Mouse (Mus musculus) midbrain, embryonic 14.5 days (tissue): ENCODE measurements at regions not wholly inside any gene's neighbourhood (a gene's known extent, or its start where the extent isn't known, plus 50 kb on each side); places are given as distances from the start of the nearest gene placed in this dataset.

Experiments used
- ATAC-seq: fragments of 200-750 bp; cut with Nextera tagmentation; 2 replicates; pipeline ENCODE4 v1.8.0; 2017; ENCODE audit warnings: moderate number of reproducible peaks, moderate library complexity; ENCODE audit not compliant: low FRiP score, low TSS enrichment
- DNase-seq: peaks from one replicate; pipeline ENCODE4 v3.0.0-alpha.2; 2015
- H3K27ac ChIP-seq: fragments of 300-500 bp; sonication (generic); replicated peaks from 2 replicates; pipeline ENCODE4 v1.5.1; 2014; ENCODE audit warnings: mild to moderate bottlenecking, low read depth, low read length, moderate library complexity
- H3K27me3 ChIP-seq: fragments of 300-500 bp; sonication (generic); 2 replicates; pipeline ENCODE4 v1.6.1; 2014; ENCODE audit warnings: low read length, control low read depth, mixed read lengths; ENCODE audit not compliant: control insufficient read depth, insufficient read depth
- H3K36me3 ChIP-seq: fragments of 300-500 bp; sonication (generic); 2 replicates; pipeline ENCODE4 v1.6.1; 2014; ENCODE audit warnings: low read length, control low read depth; ENCODE audit not compliant: control insufficient read depth, insufficient read depth
- H3K4me1 ChIP-seq: fragments of 300-500 bp; sonication (generic); 2 replicates; pipeline ENCODE4 v1.6.1; 2014; ENCODE audit warnings: mild to moderate bottlenecking, antibody characterized with exemption, low read length, control low read depth; ENCODE audit not compliant: control insufficient read depth, insufficient read depth
- H3K4me2 ChIP-seq: fragments of 300-500 bp; sonication (generic); 2 replicates; pipeline ENCODE4 v1.6.1; 2014; ENCODE audit warnings: mild to moderate bottlenecking, low read length, moderate library complexity
- H3K4me3 ChIP-seq: fragments of 300-500 bp; sonication (generic); replicated peaks from 2 replicates; pipeline ENCODE4 v1.5.1; 2014; ENCODE audit warnings: low read depth, low read length
- H3K9ac ChIP-seq: fragments of 300-500 bp; sonication (generic); replicated peaks from 2 replicates; pipeline ENCODE4 v1.6.1; 2014; ENCODE audit warnings: mild to moderate bottlenecking, low read length, moderate library complexity
- H3K9me3 ChIP-seq: fragments of 300-500 bp; sonication (generic); 2 replicates; pipeline ENCODE4 v1.6.1; 2016; ENCODE audit warnings: low read length, control low read depth, mixed read lengths; ENCODE audit not compliant: control insufficient read depth
- WGBS: fragments of 180-500 bp; shearing (Covaris S2); extraction: QIAGEN DNeasy Blood & Tissue Kit; methylation state at CpG from one replicate; pipeline ENCODE4 v1.1.7; 2014; 5-methylcytosine and 5-hydroxymethylcytosine counted together

- Histone ChIP-seq H3K36me3 (no peaks in the 10 kb centered on the region), H3K9me3 (no peaks in the 10 kb centered on the region; the same call in 1 of the 2 replicates), H3K4me2 (no peak overlapping the region), H3K27me3 (no peaks in the 10 kb centered on the region), H3K4me1 (no peaks in the 10 kb centered on the region), H3K4me3 (no peak overlapping the region), H3K27ac (no peak overlapping the region), H3K9ac (no peak overlapping the region)
- 74% methylated on average over 6 of the region's 6 CpGs for WGBS
- DNase-seq (no peak), ATAC-seq (no peak)
Measured at GRCm38 (mm10) chr3:130827021-130827420, 96.8 kb upstream of the Rpl34 start.

GRCm38 (mm10) chr3:130819837-130820098, 89.6 kb upstream of the Rpl34 start:
- Histone ChIP-seq H3K4me2 (no peak overlapping the region), H3K9me3 (no peaks in the 10 kb centered on the region; the same call in 1 of the 2 replicates), H3K27me3 (no peaks in the 10 kb centered on the region), H3K27ac (no peak overlapping the region), H3K4me3 (no peak overlapping the region), H3K9ac (no peak overlapping the region), H3K36me3 (no peaks in the 10 kb centered on the region), H3K4me1 (no peaks in the 10 kb centered on the region; the same call in 1 of the 2 replicates)
- WGBS, result 76% methylated on average over 9 of the region's 9 CpGs
- DNase-seq (no peak), ATAC-seq (no peak)

- WGBS, result 46% methylated on average over 17 of the region's 17 CpGs
- peak; percentile 34 for ATAC-seq
- Histone ChIP-seq H3K9ac (peak overlapping the region; percentile 4; the same call in 1 of the 2 replicates), H3K27me3 (no peaks in the 10 kb centered on the region), H3K4me2 (peak overlapping the region; percentile 54), H3K9me3 (no peaks in the 10 kb centered on the region; the same call in 1 of the 2 replicates), H3K4me3 (peak overlapping the region; percentile 15), H3K36me3 (no peaks in the 10 kb centered on the region), H3K27ac (peak overlapping the region; percentile 56; the same call in 1 of the 2 replicates), H3K4me1 (no peaks in the 10 kb centered on the region; the same call in 1 of the 2 replicates)
- no peak for DNase-seq
Measured at GRCm38 (mm10) chr3:130819031-130819836, 89.0 kb upstream of the Rpl34 start.

GRCm38 (mm10) chr3:130818467-130819030, 88.4 kb upstream of the Rpl34 start:
- no peaks in the 10 kb centered on the region for H3K9me3 ChIP-seq
- peak overlapping the region; percentile 54 for H3K4me2 ChIP-seq
- DNase-seq, result peak; percentile 98
- peak overlapping the region; percentile 4; the same call in 1 of the 2 replicates for H3K9ac ChIP-seq
- no peaks in the 10 kb centered on the region for H3K27me3 ChIP-seq
- H3K27ac ChIP-seq, result peak overlapping the region; percentile 56
- peak overlapping the region; percentile 15 for H3K4me3 ChIP-seq
- no peaks in the 10 kb centered on the region; the same call in 1 of the 2 replicates for H3K4me1 ChIP-seq
- WGBS, result under 1% methylated on average over 18 of the region's 18 CpGs
- no peaks in the 10 kb centered on the region for H3K36me3 ChIP-seq
- ATAC-seq, result peak; percentile 86

- WGBS, result 70% methylated on average over 19 of the region's 19 CpGs
- H3K27ac ChIP-seq, result no peak overlapping the region
- H3K27me3 ChIP-seq, result no peaks in the 10 kb centered on the region
- H3K9me3 ChIP-seq, result no peaks in the 10 kb centered on the region
- no peak for DNase-seq
- no peak overlapping the region for H3K4me3 ChIP-seq
- no peak overlapping the region for H3K9ac ChIP-seq
- no peak for ATAC-seq
- H3K4me2 ChIP-seq, result no peak overlapping the region
- H3K4me1 ChIP-seq, result no peaks in the 10 kb centered on the region
- no peaks in the 10 kb centered on the region for H3K36me3 ChIP-seq
Measured at GRCm38 (mm10) chr3:130809696-130810665, 79.8 kb upstream of the Rpl34 start.

GRCm38 (mm10) chr3:130805345-130805744, 75.1 kb upstream of the Rpl34 start:
- H3K27ac ChIP-seq, result no peak overlapping the region
- no peak overlapping the region for H3K4me3 ChIP-seq
- ATAC-seq (no peak), DNase-seq (no peak)
- 90% methylated on average over 3 of the region's 3 CpGs for WGBS
- H3K27me3 ChIP-seq, result no peaks in the 10 kb centered on the region
- H3K4me1 ChIP-seq, result 0 out of 2 replicates have a peak, but pooled peaks cover 5% of the 10 kb centered on the region
- no peak overlapping the region for H3K9ac ChIP-seq
- H3K36me3 ChIP-seq, result no peaks in the 10 kb centered on the region
- H3K9me3 ChIP-seq, result no peaks in the 10 kb centered on the region
- H3K4me2 ChIP-seq, result no peak overlapping the region

- Histone ChIP-seq H3K4me2 (no peak overlapping the region), H3K4me1 (0 out of 2 replicates have a peak, but pooled peaks cover 5% of the 10 kb centered on the region), H3K27me3 (no peaks in the 10 kb centered on the region), H3K4me3 (no peak overlapping the region), H3K36me3 (no peaks in the 10 kb centered on the region), H3K9ac (no peak overlapping the region), H3K9me3 (no peaks in the 10 kb centered on the region), H3K27ac (no peak overlapping the region)
- ATAC-seq (no peak), DNase-seq (no peak)
- 75% methylated on average over 6 of the region's 6 CpGs for WGBS
Measured at GRCm38 (mm10) chr3:130804327-130804662, 74.1 kb upstream of the Rpl34 start.

GRCm38 (mm10) chr3:130803591-130804326, 73.6 kb upstream of the Rpl34 start:
- WGBS, result 61% methylated on average over 12 of the region's 12 CpGs

More at GRCm38 (mm10) chr3:130803591-130804326, 73.6 kb upstream of the Rpl34 start:
- Histone ChIP-seq H3K9me3 (no peaks in the 10 kb centered on the region), H3K27ac (no peak overlapping the region), H3K4me3 (no peak overlapping the region), H3K27me3 (no peaks in the 10 kb centered on the region), H3K4me1 (0 out of 2 replicates have a peak, but pooled peaks cover 5% of the 10 kb centered on the region), H3K9ac (no peak overlapping the region), H3K4me2 (no peak overlapping the region), H3K36me3 (no peaks in the 10 kb centered on the region)
- ATAC-seq (peak; percentile 20; the same call in 1 of the 2 replicates), DNase-seq (peak; percentile 48)
